Mouse (Mus musculus) kidney, postnatal 14 days (tissue): ENCODE results near the gene Rangap1.

Experiments
- DNase-seq: peaks from one replicate; pipeline ENCODE4 v3.0.0; 2022; ENCODE audit warnings: mixed read lengths

The Rangap1 gene

DNA sequence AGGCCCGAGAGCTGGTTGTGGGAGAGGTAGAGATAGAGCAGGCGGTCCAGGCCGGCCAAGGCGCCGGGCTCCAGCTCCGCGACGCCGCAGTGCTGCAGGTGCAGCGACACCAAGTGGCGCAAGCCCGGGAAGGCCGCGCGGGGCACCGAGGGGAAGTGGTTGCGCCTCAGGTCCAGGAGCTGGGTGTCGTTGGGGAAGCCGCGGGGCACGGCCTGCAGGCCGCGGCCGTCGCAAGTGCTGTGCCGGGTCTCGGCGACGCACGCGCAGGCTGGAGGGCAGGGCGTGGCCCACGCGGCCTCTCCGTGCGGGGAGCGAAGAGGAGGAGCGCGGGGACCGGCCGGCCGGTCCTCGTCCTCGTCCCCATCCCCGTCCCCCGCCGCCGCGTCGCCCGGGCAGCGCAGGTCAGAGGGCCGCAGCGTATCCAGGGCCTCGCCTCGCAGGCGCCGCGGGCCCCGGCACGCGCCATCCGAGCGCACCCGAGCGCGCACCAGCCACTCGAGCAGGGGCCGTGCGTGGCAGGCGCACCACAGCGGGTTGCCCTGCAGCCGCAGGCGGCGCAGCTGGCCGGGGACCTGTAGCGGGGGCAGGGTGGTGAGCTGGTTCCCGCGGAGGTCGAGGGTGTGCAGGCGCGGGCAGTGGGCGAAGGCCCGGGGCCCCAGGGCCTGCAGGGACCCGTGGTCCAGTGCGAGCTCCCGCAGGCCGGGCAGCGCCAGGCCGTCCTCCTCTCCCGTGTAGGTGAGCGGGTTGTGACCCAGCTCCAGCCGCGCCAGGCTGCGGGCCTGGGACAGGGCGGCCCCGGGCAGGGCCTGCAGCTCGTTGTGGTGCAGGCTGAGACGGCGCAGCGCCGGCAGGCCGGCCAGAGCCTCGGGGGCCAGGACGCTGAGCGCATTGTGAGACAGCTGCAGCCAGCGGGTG lies 51.1 kb downstream of the Rangap1 start:
- peak; percentile 90 for DNase-seq

DNA sequence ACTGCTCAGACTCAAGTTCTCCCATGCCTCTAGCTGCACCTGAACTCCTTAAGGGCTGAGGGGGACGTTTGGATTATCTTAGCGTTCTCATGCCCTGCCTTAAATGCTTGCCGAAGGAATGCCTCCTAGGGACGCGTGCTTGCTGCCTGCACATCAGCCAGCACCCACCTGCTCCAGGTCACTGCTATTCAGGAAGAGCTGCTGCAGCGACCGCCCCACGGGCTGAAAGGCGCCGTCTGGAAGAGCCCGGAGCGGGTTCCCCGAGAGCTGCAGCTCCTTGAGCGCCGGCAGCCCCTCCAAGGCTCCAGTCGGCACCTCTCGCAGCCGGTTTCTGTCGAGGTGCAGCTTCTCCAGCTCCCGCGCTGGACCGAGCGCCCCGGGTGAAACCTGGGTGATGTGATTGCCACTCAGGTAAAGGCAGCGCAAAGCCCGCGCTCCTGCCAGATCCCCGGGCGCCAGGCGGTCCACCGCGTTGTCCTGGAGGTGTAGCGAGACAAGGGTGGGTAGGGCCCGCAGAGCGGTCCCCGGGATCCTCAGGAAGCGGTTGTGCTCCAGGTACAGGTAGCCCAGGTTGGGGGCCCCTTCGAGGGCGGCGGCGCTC lies 51.9 kb downstream of the Rangap1 start:
- no peak for DNase-seq

DNA sequence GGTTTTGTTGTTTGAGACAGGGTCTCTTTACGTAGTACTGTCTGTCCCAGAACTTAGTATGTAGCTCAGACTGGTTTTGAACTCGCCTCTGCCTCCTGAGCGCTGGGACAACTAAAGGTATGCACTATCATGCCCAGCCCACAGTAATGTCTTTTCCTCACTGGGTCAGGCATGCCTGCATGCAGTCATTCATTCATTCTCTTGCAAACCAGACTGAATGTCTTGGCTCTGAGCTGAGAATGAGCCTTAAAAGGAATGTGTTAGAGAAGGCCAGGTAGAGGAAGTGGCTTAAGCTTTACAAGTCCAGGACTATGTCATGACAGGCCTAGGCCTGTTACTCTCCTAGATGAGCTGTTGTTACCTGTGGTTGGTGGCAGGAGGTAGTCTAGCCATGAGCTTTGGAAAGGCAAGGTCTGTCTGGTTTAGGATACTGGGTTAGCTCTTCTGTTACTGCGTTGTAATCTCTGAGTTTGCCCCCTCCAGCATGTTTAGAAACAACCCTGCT lies 65.0 kb downstream of the Rangap1 start:
- DNase-seq, result no peak

DNA sequence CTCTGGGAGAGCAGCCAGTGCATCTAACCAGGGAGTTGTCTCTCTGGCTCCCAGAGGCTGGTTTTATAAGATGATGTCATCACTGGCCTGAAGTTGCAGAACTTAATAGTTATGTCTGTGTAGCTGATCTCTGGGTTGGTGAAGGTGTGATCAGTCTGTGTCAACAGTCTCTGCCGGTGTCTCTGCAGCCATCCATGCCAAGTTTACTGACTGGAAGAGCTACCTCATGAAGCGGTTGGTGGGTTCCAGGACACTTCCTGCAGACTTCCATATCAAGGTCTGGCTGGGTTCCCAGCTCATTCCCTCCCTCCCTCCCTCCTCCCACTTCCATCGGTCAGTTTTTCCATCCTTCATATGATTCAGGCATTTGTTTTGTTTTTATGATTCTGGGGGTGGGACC lies 68.7 kb downstream of the Rangap1 start:
- no peak for DNase-seq

DNA sequence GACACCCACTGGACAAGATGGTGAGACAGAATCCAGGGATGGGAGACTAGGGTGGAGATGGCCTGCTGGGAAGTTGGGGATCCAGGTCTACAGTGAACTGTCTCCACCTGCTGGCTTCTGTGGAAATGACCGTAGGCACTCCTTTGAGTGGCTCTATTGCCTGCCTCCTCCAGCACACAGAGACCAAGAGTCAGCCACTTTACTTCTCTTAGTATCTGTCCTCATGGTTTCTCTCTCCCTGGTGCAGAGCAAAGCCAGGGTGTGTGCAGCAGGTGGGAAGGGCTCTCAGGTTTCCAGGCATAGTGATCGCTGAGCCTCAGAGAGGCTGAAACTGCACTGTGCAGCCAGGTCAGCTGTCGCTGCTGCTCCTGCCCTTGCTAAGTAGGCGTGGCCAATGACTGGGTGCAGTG lies 75.1 kb downstream of the Rangap1 start:
- DNase-seq, result peak; percentile 56

DNA sequence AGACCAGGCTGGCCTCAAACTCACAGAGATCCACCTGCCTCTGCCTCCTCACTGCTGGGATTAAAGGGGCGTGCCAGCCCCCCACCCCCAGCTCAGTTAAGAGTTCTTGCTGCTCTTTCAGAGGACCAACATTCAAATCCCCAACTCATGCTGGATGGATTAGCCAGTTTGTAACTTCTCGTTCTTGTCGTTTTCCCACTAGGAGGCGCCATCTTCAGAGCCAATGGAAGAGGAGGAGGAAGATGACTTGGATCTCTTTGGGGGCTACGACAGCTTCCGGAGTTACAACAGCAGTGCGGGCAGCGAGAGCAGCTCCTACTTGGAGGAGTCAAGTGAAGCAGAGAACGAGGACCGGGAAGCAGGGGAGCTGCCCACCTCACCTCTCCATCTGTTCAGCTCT lies 78.4 kb downstream of the Rangap1 start:
- DNase-seq, result no peak

DNA sequence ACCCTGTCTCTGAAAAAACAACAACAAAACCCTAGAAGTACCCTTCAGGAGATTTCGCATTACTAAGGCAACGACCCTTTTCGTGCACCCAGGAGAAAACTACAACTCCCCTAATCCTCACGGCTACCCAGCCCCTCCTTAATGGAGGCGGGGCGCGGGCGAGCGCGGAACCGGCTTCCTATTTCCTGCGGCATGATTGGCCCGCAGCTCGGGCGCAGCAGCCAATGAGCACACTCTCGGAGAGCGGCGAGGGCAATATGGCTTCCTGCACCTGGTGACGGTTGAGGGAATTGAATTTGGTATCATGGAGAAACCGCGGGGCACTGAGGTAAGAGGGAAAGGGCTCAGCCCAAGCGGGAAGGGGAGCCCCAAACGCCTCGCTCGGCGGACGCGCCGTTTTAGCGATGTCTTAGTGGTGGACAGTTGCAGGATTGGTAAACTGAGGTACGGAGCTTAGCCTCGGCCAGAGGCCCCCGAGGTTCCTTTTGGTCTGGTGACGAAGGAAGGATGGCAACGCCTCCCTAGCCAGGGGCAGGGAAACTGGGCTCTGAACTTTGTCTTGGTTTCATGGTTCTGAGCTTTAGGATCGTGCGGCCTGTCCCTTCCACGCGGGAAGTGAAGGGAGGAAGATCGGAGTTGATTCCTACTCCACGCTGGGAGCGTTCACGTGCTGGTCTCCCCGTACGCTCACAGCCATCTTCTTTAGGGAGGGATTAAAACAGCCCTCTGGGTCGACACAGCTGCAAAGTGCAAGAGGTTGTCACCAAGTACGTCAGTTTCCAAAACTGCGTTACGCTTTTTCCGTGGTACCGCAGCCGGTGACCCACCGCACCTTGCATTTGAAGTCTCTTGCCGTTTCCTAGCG lies 81.4 kb downstream of the Rangap1 start, which contains the start of gene L3mbtl2:
TSS of gene L3mbtl2 (plus strand) at position 193 of the 865 bp plus-strand sequence.
- DNase-seq, result peak; percentile 94

DNA sequence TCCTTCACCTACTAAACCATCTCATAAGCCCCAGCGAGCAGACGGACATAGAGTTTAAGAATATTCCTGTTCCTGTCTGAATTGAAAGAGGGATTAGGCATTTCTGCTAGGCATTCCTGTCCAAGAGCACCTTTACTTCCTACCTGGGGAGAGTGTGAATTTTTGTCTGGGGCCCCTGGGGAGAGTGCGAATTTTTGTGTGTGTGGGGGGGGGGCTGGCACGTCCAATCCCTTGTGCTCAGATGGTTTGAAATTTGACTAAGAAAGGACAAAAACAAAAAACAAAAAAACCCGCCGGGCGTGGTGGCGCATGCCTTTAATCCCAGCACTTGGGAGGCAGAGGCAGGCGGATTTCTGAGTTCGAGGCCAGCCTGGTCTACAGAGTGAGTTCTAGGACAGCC lies 82.0 kb downstream of the Rangap1 start:
- no peak for DNase-seq

DNA sequence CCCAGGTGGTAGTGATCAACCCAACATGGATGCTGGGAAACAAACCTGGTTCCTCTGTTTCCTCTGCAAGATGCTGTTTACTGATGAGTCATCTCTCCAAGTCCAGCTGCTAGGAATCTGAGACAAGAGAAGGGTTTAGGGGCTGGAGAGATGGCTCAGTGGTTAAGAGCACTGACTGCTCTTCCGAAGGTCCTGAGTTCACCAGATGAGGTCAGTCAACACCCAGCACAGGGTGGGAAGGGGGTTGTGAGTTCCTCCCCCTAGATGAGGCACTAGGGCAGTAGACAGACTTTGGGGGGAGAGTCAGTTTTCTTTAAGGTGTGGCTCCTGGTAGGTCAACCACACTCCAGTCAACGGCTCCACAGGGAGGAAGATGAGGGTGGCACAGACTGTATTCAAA lies 83.6 kb downstream of the Rangap1 start:
- DNase-seq, result no peak
